Mouse (Mus musculus): ENCODE data around the gene Atp6v0b.

The Atp6v0b gene

DNA sequence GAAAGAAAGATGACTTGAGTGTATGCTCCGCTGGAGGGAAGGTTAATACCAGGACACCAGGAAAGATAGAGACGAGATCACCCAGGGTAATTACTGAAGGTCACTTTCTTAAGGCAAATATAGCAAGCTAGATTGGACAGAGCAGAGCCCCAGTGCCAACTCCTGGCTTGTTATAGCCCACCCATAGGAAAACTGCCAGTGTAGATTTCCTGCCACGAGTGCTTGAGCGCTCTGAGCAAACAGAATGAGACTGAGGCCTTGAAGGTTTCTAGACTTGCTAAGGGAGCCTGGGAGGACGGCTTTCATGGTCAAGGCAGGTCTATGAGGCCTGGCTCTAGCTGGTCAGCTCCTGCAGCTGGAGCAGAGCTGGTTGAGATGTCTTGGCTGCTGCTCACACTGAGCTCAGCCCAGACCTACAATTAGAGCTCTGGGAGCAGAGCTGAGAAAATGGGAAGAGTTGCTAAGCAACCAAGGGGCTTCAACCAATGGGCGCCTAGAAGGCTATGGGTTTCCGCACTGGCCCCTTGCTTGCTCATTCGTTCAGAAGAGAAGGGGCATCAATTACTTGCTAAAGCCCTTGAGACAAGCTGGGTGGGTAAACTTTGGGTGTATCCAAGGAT lies 21.8 kb upstream of the Atp6v0b start:
- peak in 1 of 2 experiments; percentile 49 for DNase-seq (ENCODE audit: low spot score in 2 of 2)

DNA sequence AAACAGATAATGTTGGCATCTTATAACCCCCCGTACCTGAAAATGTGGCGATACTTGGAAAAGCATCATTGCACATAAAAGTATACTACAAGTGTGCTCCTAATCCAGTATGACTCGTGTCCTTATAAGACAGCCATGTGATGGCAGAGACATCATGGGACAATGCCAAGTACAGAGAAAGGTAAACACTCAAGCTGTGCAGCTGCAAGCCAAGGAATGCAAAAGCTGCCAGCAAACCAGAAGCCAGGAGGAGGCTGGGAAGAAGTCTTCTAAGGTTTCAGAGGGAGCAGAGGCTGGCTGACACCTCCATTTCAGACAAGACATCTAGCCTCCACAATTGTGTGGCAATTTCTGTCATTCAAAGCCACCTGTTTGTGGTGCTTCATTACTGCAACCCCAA lies 19.1 kb upstream of the Atp6v0b start:
- no peak for DNase-seq (ENCODE audit: low spot score in 2 of 2)

DNA sequence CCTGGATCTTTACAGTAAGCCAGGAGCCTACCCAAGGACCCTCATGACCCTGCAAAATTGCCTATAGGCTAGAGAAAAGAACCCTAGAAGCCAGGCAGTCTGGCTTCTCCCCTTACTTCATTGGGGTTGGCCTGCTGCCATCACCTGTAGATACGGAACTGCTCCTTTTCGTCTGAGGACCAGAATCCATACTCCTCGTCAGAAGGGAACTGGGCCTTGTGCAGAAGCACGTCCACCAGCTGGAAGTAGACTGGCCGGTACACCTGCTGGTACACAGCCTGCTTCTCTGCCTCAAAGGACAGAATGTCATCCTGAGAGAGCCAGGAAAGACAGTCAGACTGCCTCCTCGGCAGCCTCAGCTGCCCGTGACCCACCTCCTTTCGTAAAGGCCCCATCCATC lies 17.6 kb upstream of the Atp6v0b start:
- no peak for DNase-seq (ENCODE audit: low spot score in 2 of 2)

DNA sequence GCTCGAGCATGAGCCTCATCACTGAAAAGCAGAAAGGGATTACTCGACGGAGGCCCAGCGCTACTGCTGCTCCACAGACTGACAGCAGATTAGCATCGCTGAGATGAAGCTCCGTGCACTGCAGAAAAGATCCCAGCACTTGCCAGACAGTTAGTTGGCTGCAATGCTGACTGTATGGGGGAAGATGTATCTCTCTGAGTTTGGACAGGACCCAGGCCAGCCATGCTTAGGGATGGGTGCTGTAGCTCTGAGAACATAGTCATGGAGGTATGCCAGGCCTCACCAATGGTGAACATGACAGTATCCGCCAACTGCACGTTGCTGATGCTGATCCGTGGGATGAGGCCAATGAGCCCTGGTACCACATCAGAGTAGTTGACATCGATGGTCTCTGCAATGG lies 17.0 kb upstream of the Atp6v0b start:
- DNase-seq (ENCODE audit: low spot score in 2 of 2) = no peak

DNA sequence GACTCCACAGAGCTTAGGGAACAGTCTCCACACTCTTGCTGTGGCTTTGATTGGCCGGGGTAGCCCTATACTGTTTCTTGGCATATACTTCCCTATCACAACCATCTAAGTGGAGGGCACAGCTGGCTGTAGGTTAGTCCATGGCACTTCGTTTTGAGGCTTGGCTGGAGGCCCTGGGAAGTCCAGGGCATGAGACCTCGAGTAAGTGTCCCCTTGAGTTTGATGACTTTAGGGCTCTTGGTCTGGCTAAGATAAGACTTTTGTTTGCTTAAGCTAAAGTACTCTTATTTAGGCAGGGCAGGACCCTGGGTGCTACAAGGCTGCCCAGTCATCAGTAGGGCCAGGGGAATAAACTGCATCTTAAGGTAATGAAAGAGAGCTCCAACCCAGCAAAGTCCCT lies 11.0 kb upstream of the Atp6v0b start:
- DNase-seq (ENCODE audit: low spot score in 2 of 2) = no peak

DNA sequence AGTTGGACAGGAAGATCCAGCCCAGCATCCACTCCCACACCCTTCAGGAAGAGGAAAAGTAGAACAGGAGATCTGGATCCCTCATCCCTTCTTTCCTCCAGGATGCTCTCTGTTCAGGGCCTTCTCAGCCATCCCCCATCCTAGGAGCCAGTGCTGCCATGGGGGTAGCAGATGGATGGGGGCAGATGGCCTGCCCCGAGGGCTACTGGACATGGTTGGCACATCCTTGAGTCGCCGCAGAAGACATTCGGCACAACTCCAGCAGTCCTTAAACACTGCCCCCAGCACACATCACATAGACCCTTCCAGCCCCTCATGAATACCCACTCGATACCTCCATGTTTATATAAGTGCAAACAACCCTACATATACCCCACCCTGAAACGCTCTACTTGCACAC lies 8.9 kb upstream of the Atp6v0b start:
- no peak for DNase-seq (ENCODE audit: low spot score in 2 of 2)

DNA sequence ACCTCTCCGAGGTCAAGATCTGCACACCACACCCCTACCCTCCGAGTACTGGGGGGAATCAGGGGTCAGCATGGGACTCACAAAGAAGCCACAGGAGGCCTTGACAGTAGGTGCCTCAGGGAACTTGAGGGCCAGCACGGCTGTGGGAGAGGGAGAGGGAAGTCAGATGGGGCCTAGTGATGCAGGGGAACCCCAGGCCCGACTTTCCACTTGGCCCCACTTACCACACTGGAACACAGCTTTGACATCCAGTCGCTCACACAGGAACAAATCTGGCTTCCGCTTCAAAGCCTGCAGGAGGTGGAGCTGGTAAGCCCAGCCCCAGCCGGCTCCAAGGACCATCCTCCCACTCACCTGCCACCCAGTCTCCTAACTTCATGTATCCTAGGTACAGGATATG lies 8.2 kb upstream of the Atp6v0b start:
- DNase-seq (ENCODE audit: low spot score in 2 of 2) = no peak

DNA sequence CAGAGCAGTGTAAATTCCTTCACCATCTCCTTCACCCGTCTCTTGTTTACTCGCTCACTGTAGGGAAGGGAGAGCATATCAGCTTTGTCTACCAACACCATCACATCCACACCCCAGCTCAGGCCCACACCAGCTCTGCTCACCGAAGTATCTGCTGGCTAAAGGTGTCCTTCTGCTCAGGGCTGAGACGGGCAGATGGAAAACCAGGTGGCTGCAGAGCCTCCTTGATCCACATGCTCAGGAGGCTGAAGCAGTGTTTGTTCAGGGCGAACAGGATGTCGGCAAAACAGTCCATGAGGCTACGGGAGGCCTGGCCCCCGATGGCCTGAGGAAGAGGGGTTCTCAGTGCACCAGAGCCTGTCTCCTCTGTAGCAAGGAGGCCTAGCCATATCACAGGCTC lies 7.5 kb upstream of the Atp6v0b start:
- no peak for DNase-seq (ENCODE audit: low spot score in 2 of 2)

DNA sequence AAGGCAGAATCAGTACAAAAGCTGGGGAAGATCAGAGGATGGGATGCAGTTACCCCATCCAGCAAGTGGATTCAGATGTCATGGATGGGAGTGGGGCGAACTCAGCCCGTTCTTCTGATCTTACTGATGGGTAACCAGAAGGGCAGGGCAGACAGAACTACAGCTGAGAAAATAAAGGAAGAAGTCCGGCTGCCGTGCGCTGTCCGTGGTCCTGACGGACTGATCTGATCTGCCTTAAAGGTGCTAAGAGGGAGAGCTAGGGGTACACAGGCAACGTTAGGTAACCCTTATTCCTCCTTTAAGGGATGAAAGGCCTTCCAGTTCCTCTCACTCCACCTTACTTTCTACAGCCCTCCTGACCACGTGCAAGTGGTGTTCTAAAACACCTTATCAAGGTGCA lies 6.2 kb upstream of the Atp6v0b start:
- no peak for DNase-seq (ENCODE audit: low spot score in 2 of 2)

DNA sequence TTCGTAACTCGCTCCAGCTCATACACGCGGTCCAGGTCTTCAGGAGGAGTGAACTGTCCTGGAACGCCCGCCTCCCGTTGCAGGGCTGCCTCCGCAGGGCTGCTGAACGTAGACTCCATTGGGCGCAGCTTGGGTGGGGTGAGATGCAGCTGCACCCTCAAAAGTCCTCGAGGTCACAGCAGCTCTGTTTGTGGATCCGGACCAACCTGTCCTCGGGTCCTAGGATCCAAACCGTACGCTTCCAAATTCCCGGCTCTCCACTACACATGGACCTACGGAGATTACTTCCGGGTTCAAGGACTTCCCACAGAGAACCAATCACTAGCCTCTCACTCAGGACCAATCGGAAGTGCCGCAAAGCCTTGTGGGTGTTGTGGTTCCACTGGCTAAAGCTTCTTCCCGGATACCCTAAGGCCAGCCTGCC lies 4.6 kb upstream of the Atp6v0b start, which contains the start of gene Dph2:
Gene Dph2, minus strand, starts transcription at position 295 of the 424 bp plus-strand sequence.
- DNase-seq (ENCODE audit: low spot score in 2 of 2) = peak; percentile 68 to 69

DNA sequence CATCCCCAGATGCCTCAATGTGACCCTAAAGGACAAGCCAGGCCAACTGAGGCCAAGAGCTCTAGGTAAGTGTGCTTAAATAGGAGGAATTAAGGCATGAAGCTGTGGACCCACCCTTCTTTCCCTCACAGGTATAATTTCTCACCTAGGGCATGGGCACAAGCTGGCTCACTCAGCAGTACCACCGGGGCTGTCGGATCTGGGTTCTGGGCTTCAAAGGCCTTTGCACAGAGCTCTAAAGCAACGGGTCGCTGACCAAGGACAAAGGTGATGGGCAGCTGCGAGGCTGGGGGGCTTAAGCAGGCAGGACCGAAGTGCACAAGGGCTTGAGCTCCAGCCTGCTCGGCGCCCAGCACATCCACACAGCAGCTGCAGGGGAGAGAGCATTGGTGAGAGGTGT lies 3.6 kb upstream of the Atp6v0b start:
- no peak for DNase-seq (ENCODE audit: low spot score in 2 of 2)

DNA sequence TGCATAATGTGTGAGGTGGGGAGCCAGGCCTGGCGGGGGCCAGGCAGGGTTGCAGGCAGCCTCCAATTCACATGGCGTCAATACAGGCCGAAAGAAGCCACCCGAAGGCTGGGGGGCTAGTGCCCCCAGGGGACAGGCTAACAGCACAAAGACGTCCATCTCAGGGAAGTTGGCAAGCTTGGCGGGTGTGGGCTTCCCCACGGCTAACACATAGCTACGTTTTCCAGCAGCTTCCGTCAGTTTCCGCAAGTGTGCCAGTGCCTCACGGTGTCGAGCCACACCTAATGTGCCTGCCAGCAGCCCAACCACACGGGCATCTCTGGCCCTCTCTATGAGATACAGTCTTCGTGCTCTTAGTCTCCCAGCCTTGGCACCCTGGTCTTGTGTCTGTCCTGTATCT lies 2.9 kb upstream of the Atp6v0b start:
- DNase-seq (ENCODE audit: low spot score in 2 of 2) = no peak

DNA sequence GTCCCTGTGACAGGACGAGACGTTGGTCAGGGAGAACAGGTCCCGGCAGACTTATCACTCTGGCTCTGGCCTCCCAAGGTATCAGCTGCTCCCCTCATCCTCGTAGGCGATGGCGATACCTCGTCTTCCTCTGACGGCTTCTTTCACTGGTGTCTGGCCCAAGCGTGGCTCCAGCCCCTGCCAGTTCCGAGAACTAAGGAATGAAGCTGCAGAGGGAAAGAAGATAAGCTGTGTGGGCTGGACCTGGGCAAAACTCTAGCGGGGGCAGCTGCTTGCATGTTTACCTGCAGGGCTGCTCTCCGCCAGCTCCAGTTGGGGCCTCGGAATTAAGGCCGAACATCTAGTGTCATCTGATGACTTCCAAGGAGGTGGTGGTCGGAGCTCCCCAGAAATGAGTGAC lies 2.3 kb upstream of the Atp6v0b start:
- DNase-seq (ENCODE audit: low spot score in 2 of 2) = no peak

DNA sequence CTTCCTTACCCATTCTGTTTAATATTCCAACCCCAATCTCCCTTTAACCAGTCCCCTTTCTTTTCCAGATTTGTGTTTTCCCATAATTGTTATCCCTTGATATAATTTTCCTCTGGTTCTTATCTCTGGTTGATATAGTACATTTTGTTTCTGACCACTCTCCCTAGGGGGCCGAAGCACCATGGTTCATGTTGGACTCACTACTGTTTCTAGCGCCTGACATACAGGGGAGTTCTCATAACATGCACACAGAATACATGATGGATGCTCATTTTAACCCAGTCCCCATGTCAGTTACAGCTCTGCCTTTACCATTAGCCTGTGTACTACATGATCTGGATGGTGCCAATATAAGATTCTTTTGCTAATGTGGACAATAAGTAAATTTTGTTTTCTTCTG lies 787 bp upstream of the Atp6v0b start:
- no peak for DNase-seq (ENCODE audit: low spot score in 2 of 2)

DNA sequence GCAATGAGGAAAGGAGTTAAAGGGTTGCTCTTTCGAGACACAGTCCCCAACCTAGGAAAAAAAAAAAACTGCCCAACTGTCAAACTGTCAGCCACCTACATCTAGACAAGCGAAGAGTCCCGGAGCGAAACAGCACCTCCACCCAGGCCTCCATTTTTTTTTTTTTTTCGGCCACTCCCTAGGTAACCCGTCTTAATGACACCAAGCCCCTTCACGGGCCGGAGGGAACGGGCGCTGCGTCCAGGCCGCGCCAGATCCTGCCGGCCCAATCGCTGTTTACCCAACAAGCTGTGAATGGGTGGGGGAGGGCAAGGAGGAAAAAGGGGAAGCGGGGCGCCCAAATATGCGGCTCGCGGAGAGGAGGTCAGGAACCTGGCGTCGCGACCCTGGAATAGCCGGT lies 489 bp downstream of the Atp6v0b start:
- no peak for DNase-seq (ENCODE audit: low spot score in 2 of 2)

DNA sequence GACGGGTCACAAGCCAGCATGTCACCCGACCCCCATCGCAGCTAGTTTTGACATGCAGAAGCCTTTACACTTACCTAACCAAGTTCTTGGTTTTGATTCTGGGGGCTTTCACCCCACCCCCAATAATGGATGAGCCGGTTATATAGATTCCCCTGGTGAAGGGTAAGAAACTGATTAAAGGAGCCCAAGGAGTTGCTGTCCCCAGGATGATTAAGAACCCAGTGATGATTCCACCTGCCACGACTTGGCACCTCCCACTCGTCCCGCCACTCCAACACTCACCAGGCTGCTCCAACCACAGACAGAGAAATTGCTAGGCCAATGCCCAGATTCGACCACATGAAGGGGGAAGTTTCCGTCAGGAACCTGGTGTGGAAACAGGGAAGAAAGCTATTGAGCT lies 1.1 kb downstream of the Atp6v0b start:
- no peak for DNase-seq (ENCODE audit: low spot score in 2 of 2)

DNA sequence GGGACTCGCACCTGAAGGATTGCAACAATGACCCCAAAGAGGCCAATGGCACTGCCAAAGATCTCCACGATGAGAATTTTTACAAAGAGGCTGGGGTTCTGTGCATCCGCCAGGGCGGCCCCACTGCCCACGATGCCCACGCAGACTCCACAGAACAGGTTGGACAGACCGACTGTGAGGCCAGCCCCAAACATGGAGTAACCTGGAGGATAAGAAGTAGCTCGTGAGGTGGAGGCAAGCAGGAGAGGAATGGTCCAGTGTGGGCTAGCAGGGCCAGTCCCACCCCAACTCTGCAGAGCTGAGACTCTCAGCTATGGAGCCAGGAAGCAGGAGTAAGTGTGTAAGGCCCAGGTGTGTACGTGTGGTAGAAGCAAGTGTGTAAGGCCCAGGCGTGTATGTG lies 2.0 kb downstream of the Atp6v0b start:
- DNase-seq (ENCODE audit: low spot score in 2 of 2) = no peak

DNA sequence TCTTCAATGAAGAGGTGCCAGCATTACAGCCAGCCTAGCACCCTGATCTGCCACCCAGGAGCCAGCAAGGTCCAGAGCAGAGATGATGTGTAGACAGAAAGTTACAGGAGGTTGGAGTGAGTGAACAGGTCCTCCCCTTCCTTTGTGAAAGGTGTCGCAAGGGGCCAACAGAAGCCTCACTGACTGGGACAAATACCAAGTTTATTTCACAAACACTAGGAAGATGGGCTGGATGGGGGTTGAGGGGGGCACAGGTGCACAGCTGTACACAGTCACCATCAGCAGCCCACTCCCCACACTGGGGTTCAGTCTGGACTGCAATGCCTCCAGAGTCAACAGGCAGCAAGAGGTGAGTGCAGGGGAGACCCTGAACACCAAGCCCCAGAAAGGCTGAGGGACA lies 3.0 kb downstream of the Atp6v0b start:
- DNase-seq (ENCODE audit: low spot score in 2 of 2) = no peak

DNA sequence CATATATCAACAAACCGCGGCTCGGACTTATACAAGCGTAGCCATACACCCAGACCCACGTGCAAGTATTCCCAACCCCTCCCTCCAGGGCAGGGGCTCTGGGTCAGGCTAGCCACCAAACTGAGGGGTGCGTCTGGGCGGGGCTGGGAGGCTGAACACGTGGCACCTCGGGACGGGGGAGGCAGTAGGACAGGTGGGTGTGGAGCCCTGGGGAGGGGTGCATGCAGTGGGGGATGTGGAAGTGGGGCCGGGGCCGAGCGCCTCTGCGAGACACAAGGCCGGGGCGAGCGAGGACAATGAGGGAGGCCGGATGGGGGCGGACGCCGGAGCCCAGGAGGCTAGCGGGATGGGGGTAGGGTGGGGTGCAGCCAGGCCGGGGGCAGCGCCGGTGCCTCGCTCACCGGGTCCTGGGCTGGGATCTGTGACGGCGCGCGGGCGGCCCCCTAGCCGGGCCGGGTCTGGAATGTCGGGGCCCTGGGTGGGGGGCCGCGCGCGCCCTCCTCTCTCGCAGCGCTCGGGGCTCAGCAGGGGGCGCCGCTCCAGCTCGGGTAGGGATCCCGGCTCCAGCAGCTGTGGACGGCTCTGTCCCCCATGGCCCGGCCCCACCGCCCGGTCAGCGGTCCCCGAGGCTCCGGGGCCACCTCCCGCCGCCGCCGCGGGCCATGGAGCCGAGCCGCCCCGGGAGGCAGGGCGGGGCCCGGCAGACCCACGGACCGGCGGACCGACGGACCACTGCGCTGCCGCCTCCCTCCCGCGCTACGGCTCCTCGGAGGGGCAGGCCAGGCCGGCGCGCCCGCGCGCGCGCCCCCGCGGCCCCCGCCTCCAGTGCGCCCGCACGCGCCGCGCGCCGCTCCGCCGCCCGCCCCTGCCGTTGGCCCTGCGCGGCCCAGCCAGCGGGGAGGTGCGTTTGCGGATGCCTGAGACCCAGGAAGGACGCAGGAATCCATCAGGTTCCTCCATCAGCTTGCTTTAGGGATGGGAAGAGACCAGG lies 4.1 kb downstream of the Atp6v0b start, which contains the start of gene B4galt2:
Gene B4galt2, minus strand, starts transcription at position 787 of the 991 bp plus-strand sequence.
- peak in 1 of 2 experiments; percentile 56 for DNase-seq (ENCODE audit: low spot score in 2 of 2)

DNA sequence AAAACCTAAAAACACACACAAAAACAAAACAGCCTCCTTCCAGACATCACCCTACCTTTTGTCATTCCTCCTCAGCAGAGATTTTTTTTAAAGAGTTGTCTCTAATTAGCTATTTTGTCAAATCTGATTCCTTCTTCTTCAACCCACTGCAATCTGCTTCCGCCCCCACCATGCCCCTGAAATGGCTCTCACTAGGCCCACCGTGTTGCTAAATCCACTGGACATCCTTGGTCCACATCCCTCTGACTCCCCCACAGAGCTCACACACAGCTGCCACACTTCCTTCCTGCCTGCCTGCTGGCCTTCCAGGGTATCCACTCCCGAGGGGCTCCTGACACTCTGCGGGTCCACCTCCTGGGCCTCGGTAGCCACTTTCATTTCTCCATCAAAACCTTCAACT lies 8.4 kb downstream of the Atp6v0b start:
- no peak for DNase-seq (ENCODE audit: low spot score in 2 of 2)

DNA sequence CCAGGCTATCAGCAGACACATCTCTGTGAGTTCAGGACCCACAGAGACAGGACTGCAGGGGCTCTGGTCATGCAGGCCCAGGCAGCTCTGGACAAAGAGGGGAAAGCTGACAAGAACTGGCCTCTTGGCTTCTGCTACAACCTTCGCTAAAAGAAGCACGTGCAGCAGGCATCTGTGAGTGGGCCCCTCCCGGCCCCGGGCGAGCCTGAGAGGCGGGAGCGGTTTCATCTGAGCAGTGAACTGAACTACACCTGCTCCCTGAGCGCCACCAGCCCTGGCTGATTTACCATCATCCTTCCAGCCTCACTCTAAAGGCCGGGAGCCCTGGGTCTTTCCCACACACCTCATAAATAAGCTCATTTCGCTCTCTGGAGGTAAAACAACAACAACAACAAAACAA lies 8.8 kb downstream of the Atp6v0b start:
- DNase-seq (ENCODE audit: low spot score in 2 of 2) = no peak

DNA sequence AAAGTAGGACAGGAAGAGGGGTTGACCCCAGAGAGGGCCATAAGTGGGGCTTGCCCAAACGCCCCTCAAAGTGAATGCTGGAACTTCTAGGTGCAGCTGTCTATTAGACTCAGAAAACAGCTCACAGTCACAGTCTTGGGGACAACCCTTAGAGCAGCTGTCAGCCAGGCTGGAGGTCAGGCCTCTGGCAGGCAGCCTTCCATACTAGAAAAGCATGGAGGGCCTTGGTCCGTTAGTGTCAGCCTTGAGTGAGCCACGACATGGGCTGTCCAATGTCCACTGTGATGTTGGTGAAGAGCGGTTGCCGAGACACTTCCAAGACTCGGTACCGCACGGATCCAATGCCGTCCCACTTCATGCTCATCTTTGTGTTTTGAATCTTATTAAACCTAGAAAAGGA lies 13.5 kb downstream of the Atp6v0b start:
- DNase-seq (ENCODE audit: low spot score in 2 of 2) = no peak

DNA sequence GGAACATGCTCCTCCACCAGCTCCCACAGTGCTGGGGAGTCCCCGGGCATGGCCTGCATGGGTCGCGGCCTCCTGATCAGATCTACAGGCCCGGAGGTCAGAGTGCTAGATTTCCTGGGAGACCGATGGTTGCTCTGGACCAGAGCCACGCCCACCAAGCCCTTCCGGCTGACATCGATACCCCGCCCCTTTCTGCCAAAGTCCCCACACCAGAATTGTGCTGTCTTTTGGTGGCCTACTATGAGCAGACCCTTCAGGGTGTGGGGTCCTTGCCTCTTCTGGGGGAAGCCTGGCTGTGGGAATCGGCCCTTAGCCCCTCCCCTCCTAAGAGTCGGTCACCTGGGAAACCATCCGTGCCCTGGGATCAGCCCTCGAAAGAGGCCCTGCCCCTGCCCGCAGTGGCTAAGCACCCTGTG lies 14.7 kb downstream of the Atp6v0b start, which contains the start of gene Ccdc24:
Gene Ccdc24, minus strand, starts transcription at position 87 of the 416 bp plus-strand sequence.
- DNase-seq (ENCODE audit: low spot score in 2 of 2) = no peak
